ENCODE assay signal across 15 mouse cellular contexts in the genomic region with DNA sequence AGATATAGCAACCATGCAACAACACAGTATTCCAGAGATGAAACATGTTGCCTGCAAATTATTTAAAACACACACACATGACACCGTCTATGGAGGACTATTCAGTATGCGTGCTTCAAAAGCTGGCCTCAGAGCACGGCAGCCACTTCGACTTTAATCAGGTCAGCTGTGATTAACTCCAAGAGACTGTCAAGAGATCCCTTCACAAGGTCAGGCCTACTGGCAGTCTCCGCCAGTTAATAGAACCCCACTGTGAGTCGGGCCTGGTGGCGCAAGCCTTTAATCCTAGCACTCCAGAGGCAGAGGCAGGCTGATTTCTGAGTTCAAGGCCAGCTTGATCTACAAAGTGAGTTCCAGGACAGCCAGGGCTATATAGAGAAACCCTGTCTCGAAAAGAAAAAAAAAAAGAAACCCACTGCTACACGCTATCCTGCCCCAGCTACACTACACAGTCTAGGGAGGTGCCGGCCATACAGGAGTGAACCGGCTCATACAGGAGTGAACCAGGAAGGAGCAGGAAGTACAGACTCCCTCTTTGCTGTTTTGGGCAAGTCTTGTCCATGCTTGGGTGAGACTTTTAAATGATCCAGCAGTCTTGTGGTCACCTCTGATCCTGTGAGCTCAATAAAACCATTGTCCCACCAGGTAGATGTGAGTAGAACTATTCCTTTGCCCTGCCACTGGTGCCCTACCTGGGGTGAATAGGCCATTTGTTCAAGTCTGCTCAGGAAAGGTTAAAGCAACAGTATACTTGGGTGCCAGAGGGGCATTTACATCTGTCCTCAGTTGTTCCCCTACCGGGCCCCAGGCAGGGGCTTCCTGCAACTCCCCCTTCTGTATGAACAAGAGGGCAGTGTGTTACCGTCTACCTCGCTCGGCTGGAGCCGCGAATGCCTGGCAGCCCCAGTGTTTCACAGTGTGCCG. TPM values are rescaled to one million over a fixed set of nuclear protein-coding genes. Genes with fewer than 3 reads are reported as not detected.
A peak's percentile ranks its signal among the peaks of the same experiment; 100 is the strongest.
DNase-seq lines count a peak whose midpoint lies in the region; ATAC-seq lines count a peak whose summit lies in the region.
"Had no signal": no experiment of that assay in that cellular context is flagged by ENCODE, and none has a peak within 500 bp of the region (broad histone marks: within the 10 kb centered on the region; RNA-seq: fewer than 3 reads in every experiment).

No protein-coding gene starts in this region.

- H3K4me2 ChIP-seq in heart, embryonic 13.5 days: no peak overlapping the region
- no peak overlapping the region for H3K4me2 ChIP-seq in heart, embryonic 12.5 days
- H3K4me2 ChIP-seq in midbrain, embryonic 11.5 days: no peak overlapping the region
- no peak overlapping the region for H3K4me2 ChIP-seq in midbrain, embryonic 15.5 days
- no peak overlapping the region for H3K4me2 ChIP-seq in intestine, embryonic 15.5 days (replicated peaks)
- H3K4me2 ChIP-seq: embryonic facial prominence, embryonic 12.5 days had no signal

- H3K4me3 ChIP-seq in heart, embryonic 13.5 days: no peak overlapping the region
- H3K4me3 ChIP-seq in heart, embryonic 12.5 days: no peak overlapping the region
- no peak overlapping the region for H3K4me3 ChIP-seq in midbrain, embryonic 11.5 days (ENCODE audit: low read depth, low read length)
- no peak overlapping the region for H3K4me3 ChIP-seq in midbrain, embryonic 15.5 days
- no peak overlapping the region for H3K4me3 ChIP-seq in limb, embryonic 10.5 days
- H3K4me3 ChIP-seq in intestine, embryonic 15.5 days (replicated peaks): no peak overlapping the region
- H3K4me3 ChIP-seq: embryonic facial prominence, embryonic 12.5 days; forebrain, embryonic 10.5 days had no signal

- no peaks in the 10 kb centered on the region for H3K4me1 ChIP-seq in heart, embryonic 13.5 days
- 0 out of 2 replicates have a peak, but pooled peaks cover 3% of the 10 kb centered on the region for H3K4me1 ChIP-seq in heart, embryonic 12.5 days (replicated peaks)
- H3K4me1 ChIP-seq in midbrain, embryonic 11.5 days (ENCODE audit: control insufficient read depth, insufficient read depth, low read length): no peaks in the 10 kb centered on the region
- no peaks in the 10 kb centered on the region for H3K4me1 ChIP-seq in midbrain, embryonic 15.5 days
- no peaks in the 10 kb centered on the region for H3K4me1 ChIP-seq in limb, embryonic 10.5 days
- H3K4me1 ChIP-seq in intestine, embryonic 15.5 days (replicated peaks): no peaks in the 10 kb centered on the region
- H3K4me1 ChIP-seq: embryonic facial prominence, embryonic 12.5 days; forebrain, embryonic 10.5 days had no signal

- ATAC-seq in heart, embryonic 13.5 days (ENCODE audit: extremely low read depth, insufficient number of reproducible peaks, low FRiP score, low TSS enrichment): no peak
- ATAC-seq in heart, embryonic 12.5 days (ENCODE audit: insufficient number of reproducible peaks, low FRiP score): no peak
- no peak for ATAC-seq in midbrain, embryonic 11.5 days (ENCODE audit: low FRiP score)
- ATAC-seq in midbrain, embryonic 15.5 days (replicated peaks): no peak
- no peak for ATAC-seq in intestine, embryonic 15.5 days
- ATAC-seq: activated CD4-positive, CD25-positive, alpha-beta regulatory T cell, adult 4 months; hindbrain, embryonic 16.5 days had no signal

- no peak overlapping the region for H3K9ac ChIP-seq in heart, embryonic 13.5 days
- no peak overlapping the region for H3K9ac ChIP-seq in heart, embryonic 12.5 days
- no peak overlapping the region for H3K9ac ChIP-seq in midbrain, embryonic 11.5 days (ENCODE audit: low read length)
- no peak overlapping the region for H3K9ac ChIP-seq in midbrain, embryonic 15.5 days
- no peak overlapping the region for H3K9ac ChIP-seq in intestine, embryonic 15.5 days
- H3K9ac ChIP-seq: embryonic facial prominence, embryonic 12.5 days had no signal

- H3K36me3 ChIP-seq in heart, embryonic 13.5 days: peaks cover 88% of the 10 kb centered on the region
- H3K36me3 ChIP-seq in heart, embryonic 12.5 days: peaks cover 70% of the 10 kb centered on the region
- H3K36me3 ChIP-seq in midbrain, embryonic 11.5 days (ENCODE audit: control insufficient read depth, insufficient read depth, low read length): peaks cover 17% of the 10 kb centered on the region
- no peaks in the 10 kb centered on the region for H3K36me3 ChIP-seq in midbrain, embryonic 15.5 days (replicated peaks)
- peaks cover 94% of the 10 kb centered on the region for H3K36me3 ChIP-seq in limb, embryonic 10.5 days
- H3K36me3 ChIP-seq in intestine, embryonic 15.5 days: peaks cover 21% of the 10 kb centered on the region

- WGBS in heart, embryonic 13.5 days: 81% methylated on average over 18 of the region's 18 CpGs
- 86% methylated on average over 18 of the region's 18 CpGs for WGBS in heart, embryonic 12.5 days
- 94% methylated on average over 18 of the region's 18 CpGs for WGBS in midbrain, embryonic 11.5 days
- WGBS in midbrain, embryonic 15.5 days: 90% methylated on average over 18 of the region's 18 CpGs
- 93% methylated on average over 18 of the region's 18 CpGs for WGBS in limb, embryonic 10.5 days
- 91% methylated on average over 18 of the region's 18 CpGs for WGBS in intestine, embryonic 15.5 days

- 0 out of 2 replicates have a peak overlapping the region, but pooled peaks have one; percentile 13 for H3K27ac ChIP-seq in heart, embryonic 13.5 days (replicated peaks)
- H3K27ac ChIP-seq in heart, embryonic 12.5 days (ENCODE audit: poor library complexity, severe bottlenecking): no peak overlapping the region
- no peak overlapping the region for H3K27ac ChIP-seq in midbrain, embryonic 11.5 days (ENCODE audit: low read depth, low read length)
- no peak overlapping the region for H3K27ac ChIP-seq in midbrain, embryonic 15.5 days
- no peak overlapping the region for H3K27ac ChIP-seq in limb, embryonic 10.5 days
- no peak overlapping the region for H3K27ac ChIP-seq in intestine, embryonic 15.5 days
- H3K27ac ChIP-seq: embryonic facial prominence, embryonic 12.5 days; forebrain, embryonic 10.5 days had no signal

- DNase-seq in midbrain, embryonic 11.5 days (ENCODE audit: low spot score, missing footprints): peak; percentile 70
- DNase-seq in limb, embryonic 10.5 days (ENCODE audit: low spot score): peak; percentile 23
- no peak for DNase-seq in cerebellum, adult 9-11 months
- DNase-seq: cerebellum, adult 2 months; gastrocnemius, postnatal 10 days; spleen, adult 18-20 months; thymus, adult 2 months had no signal

- no peaks in the 10 kb centered on the region for H3K27me3 ChIP-seq in heart, embryonic 13.5 days (replicated peaks)
- no peaks in the 10 kb centered on the region for H3K27me3 ChIP-seq in heart, embryonic 12.5 days (replicated peaks)
- no peaks in the 10 kb centered on the region for H3K27me3 ChIP-seq in midbrain, embryonic 11.5 days (ENCODE audit: control insufficient read depth, insufficient read depth, low read length)
- no peaks in the 10 kb centered on the region for H3K27me3 ChIP-seq in midbrain, embryonic 15.5 days (replicated peaks)
- H3K27me3 ChIP-seq in limb, embryonic 10.5 days (ENCODE audit: low read depth, poor library complexity, severe bottlenecking): no peaks in the 10 kb centered on the region
- H3K27me3 ChIP-seq in intestine, embryonic 15.5 days (replicated peaks): no peaks in the 10 kb centered on the region
- H3K27me3 ChIP-seq: embryonic facial prominence, embryonic 12.5 days had no signal

- H3K9me3 ChIP-seq in heart, embryonic 13.5 days: no peaks in the 10 kb centered on the region
- no peaks in the 10 kb centered on the region for H3K9me3 ChIP-seq in heart, embryonic 12.5 days (replicated peaks)
- H3K9me3 ChIP-seq in midbrain, embryonic 11.5 days (ENCODE audit: control insufficient read depth, low read length): no peaks in the 10 kb centered on the region
- H3K9me3 ChIP-seq in midbrain, embryonic 15.5 days: no peaks in the 10 kb centered on the region
- no peaks in the 10 kb centered on the region for H3K9me3 ChIP-seq in limb, embryonic 10.5 days (replicated peaks)
- H3K9me3 ChIP-seq in intestine, embryonic 15.5 days: no peaks in the 10 kb centered on the region
- H3K9me3 ChIP-seq: embryonic facial prominence, embryonic 12.5 days; forebrain, embryonic 10.5 days had no signal

RNA-seq across cellular contexts. Expression of a gene that starts 6.3 kb away (rescaled TPM):
- polyA plus RNA-seq in heart, embryonic 13.5 days (2015; fragmentation: Nextera tagmentation; extraction: Ambion mirVana): 14.2 and 20.8 TPM in 2 replicates
- 16.0 and 19.2 TPM in 2 replicates for polyA plus RNA-seq in heart, embryonic 12.5 days (2016; fragmentation: Nextera tagmentation; extraction: Ambion mirVana)
- polyA plus RNA-seq in midbrain, embryonic 11.5 days (2014; fragmentation: Nextera tagmentation; extraction: Ambion mirVana): 39.9 and 40.8 TPM in 2 replicates
- 9.0 and 12.4 TPM in 2 replicates for polyA plus RNA-seq in midbrain, embryonic 15.5 days (2015; fragmentation: Nextera tagmentation; extraction: Ambion mirVana)
- polyA plus RNA-seq in limb, embryonic 10.5 days (2016; fragmentation: Nextera tagmentation; extraction: Ambion mirVana): 53.5 and 55.2 TPM in 2 replicates
- 23.7 and 24.7 TPM in 2 replicates for polyA plus RNA-seq in intestine, embryonic 15.5 days (2015; fragmentation: Nextera tagmentation; extraction: Ambion mirVana)

RNA-seq across cellular contexts. Expression of a gene that starts 12.1 kb away (rescaled TPM):
- 6.4 and 6.8 TPM in 2 replicates for polyA plus RNA-seq in heart, embryonic 13.5 days (2015; fragmentation: Nextera tagmentation; extraction: Ambion mirVana)
- polyA plus RNA-seq in heart, embryonic 12.5 days (2016; fragmentation: Nextera tagmentation; extraction: Ambion mirVana): 8.1 and 9.1 TPM in 2 replicates
- polyA plus RNA-seq in midbrain, embryonic 11.5 days (2014; fragmentation: Nextera tagmentation; extraction: Ambion mirVana): 12.4 and 13.3 TPM in 2 replicates
- polyA plus RNA-seq in midbrain, embryonic 15.5 days (2015; fragmentation: Nextera tagmentation; extraction: Ambion mirVana): 8.2 and 8.5 TPM in 2 replicates
- polyA plus RNA-seq in limb, embryonic 10.5 days (2016; fragmentation: Nextera tagmentation; extraction: Ambion mirVana): 16.7 and 17.0 TPM in 2 replicates
- 9.0 and 9.1 TPM in 2 replicates for polyA plus RNA-seq in intestine, embryonic 15.5 days (2015; fragmentation: Nextera tagmentation; extraction: Ambion mirVana)

RNA-seq across cellular contexts. Expression of a gene that starts 13.4 kb away (rescaled TPM):
- polyA plus RNA-seq in heart, embryonic 13.5 days (2015; fragmentation: Nextera tagmentation; extraction: Ambion mirVana): 19.0 and 20.5 TPM in 2 replicates
- 18.5 and 19.4 TPM in 2 replicates for polyA plus RNA-seq in heart, embryonic 12.5 days (2016; fragmentation: Nextera tagmentation; extraction: Ambion mirVana)
- 37.6 and 38.9 TPM in 2 replicates for polyA plus RNA-seq in midbrain, embryonic 11.5 days (2014; fragmentation: Nextera tagmentation; extraction: Ambion mirVana)
- polyA plus RNA-seq in midbrain, embryonic 15.5 days (2015; fragmentation: Nextera tagmentation; extraction: Ambion mirVana): 12.7 and 14.6 TPM in 2 replicates
- polyA plus RNA-seq in limb, embryonic 10.5 days (2016; fragmentation: Nextera tagmentation; extraction: Ambion mirVana): 54.8 and 61.0 TPM in 2 replicates
- 25.4 and 28.6 TPM in 2 replicates for polyA plus RNA-seq in intestine, embryonic 15.5 days (2015; fragmentation: Nextera tagmentation; extraction: Ambion mirVana)

RNA-seq across cellular contexts. Expression of a gene that starts 17.7 kb away (rescaled TPM):
- 14.6 and 18.5 TPM in 2 replicates for polyA plus RNA-seq in heart, embryonic 13.5 days (2015; fragmentation: Nextera tagmentation; extraction: Ambion mirVana)
- 16.7 and 19.7 TPM in 2 replicates for polyA plus RNA-seq in heart, embryonic 12.5 days (2016; fragmentation: Nextera tagmentation; extraction: Ambion mirVana)
- polyA plus RNA-seq in midbrain, embryonic 11.5 days (2014; fragmentation: Nextera tagmentation; extraction: Ambion mirVana): 29.8 and 31.6 TPM in 2 replicates
- 3.4 and 4.5 TPM in 2 replicates for polyA plus RNA-seq in midbrain, embryonic 15.5 days (2015; fragmentation: Nextera tagmentation; extraction: Ambion mirVana)
- 32.6 and 35.3 TPM in 2 replicates for polyA plus RNA-seq in limb, embryonic 10.5 days (2016; fragmentation: Nextera tagmentation; extraction: Ambion mirVana)
- polyA plus RNA-seq in intestine, embryonic 15.5 days (2015; fragmentation: Nextera tagmentation; extraction: Ambion mirVana): 23.4 and 25.9 TPM in 2 replicates

RNA-seq across cellular contexts. Expression of a gene that starts 26.4 kb away (rescaled TPM):
- 36.5 and 36.8 TPM in 2 replicates for polyA plus RNA-seq in heart, embryonic 13.5 days (2015; fragmentation: Nextera tagmentation; extraction: Ambion mirVana)
- polyA plus RNA-seq in heart, embryonic 12.5 days (2016; fragmentation: Nextera tagmentation; extraction: Ambion mirVana): 56.2 and 56.8 TPM in 2 replicates
- polyA plus RNA-seq in midbrain, embryonic 11.5 days (2014; fragmentation: Nextera tagmentation; extraction: Ambion mirVana): 34.5 and 35.7 TPM in 2 replicates
- 38.5 and 39.4 TPM in 2 replicates for polyA plus RNA-seq in midbrain, embryonic 15.5 days (2015; fragmentation: Nextera tagmentation; extraction: Ambion mirVana)
- 35.4 and 37.9 TPM in 2 replicates for polyA plus RNA-seq in limb, embryonic 10.5 days (2016; fragmentation: Nextera tagmentation; extraction: Ambion mirVana)
- 52.8 and 58.7 TPM in 2 replicates for polyA plus RNA-seq in intestine, embryonic 15.5 days (2015; fragmentation: Nextera tagmentation; extraction: Ambion mirVana)
